Mouse (Mus musculus): ENCODE data around the gene Nostrin.

GRCm38 (mm10) chr2:69095836-69096235 lies 39.8 kb upstream of the Nostrin start:
- TF ChIP-seq CTCF (IDR thresholded peaks at IDR 0.05; ENCODE audit: low read depth) (no peak), EP300 (IDR thresholded peaks at IDR 0.05; ENCODE audit: low read depth) (no peak)

Measured in heart, postnatal 0 days (tissue).